Mouse (Mus musculus): Measurements from ENCODE around the gene Xrcc5. TPM values are rescaled to one million over a fixed set of nuclear protein-coding genes. Genes with fewer than 3 reads are reported as not detected.

The Xrcc5 gene
- polyA plus RNA-seq, 1 experiment from 2014 or later, result 36.8 TPM

DNA sequence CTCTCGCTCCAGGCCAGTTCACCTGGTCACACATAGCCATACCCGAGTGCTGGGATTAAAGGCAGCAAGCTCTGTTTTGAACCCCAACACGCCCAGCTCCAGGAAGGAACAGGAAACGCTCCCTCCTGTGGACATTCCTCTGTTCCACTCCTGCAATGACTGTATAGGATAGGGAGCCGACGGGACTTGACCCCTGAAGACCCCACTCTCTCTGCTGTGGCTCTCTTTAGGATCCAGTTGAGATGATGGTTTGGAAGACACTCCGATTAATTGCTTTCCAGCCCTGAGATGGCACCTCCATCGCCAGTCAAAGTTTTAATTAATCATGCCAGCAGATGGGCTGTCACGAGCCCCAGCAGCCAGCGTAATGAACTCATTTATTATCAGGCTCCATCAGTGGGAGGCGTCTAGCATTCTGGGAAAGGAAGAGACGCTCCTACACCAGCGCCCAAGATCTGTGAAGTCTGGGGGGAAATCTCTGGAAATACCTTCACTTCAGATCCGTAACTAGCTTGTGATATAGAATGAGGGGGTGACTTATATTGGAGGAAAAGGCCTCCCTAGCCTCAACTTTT, 99.4 kb downstream of the Xrcc5 start:
- Histone ChIP-seq H3K36me3 (ENCODE audit: insufficient read depth) (no peaks in the 10 kb centered on the region), H3K4me1 (ENCODE audit: insufficient read depth) (no peaks in the 10 kb centered on the region), H3K9me3 (ENCODE audit: low read depth, low read length) (no peaks in the 10 kb centered on the region), H3K4me3 (ENCODE audit: low read depth, low read length) (no peak overlapping the region), H3K4me2 (no peak overlapping the region), H3K9ac (no peak overlapping the region), H3K27me3 (ENCODE audit: insufficient read depth, low read length) (no peaks in the 10 kb centered on the region), H3K27ac (ENCODE audit: low read depth) (no peak overlapping the region)
- 54% methylated on average over 14 of the region's 14 CpGs for WGBS
- DNase-seq, result no peak
- no peak for TF ChIP-seq CTCF (IDR thresholded peaks at IDR 0.05; ENCODE audit: low read depth)
- ATAC-seq (ENCODE audit: insufficient read depth), result no peak

DNA sequence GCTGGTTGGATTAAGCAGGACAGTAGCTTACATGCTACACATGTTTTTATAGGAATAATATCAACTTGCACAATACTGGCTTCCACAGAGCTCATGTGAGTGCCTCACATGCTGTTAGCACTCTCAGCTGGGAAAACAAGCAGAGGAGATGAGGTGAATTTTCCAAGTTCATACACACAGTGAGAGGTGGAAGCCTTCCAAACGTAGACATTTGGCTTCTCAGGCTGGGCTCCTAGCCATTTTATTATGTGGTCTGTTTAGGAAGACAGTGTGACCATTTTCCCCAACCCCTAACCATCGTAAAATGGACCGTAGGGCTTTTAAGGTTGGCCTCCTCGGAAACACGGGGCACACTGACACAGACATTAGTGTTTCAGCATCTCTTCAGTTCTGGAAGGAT, 102.7 kb downstream of the Xrcc5 start:
- no peak for TF ChIP-seq CTCF (IDR thresholded peaks at IDR 0.05; ENCODE audit: low read depth)
- Histone ChIP-seq H3K36me3 (ENCODE audit: insufficient read depth) (no peaks in the 10 kb centered on the region), H3K27me3 (ENCODE audit: insufficient read depth, low read length) (no peaks in the 10 kb centered on the region), H3K4me2 (no peak overlapping the region), H3K4me3 (ENCODE audit: low read depth, low read length) (no peak overlapping the region), H3K4me1 (ENCODE audit: insufficient read depth) (no peaks in the 10 kb centered on the region), H3K27ac (ENCODE audit: low read depth) (no peak overlapping the region), H3K9ac (no peak overlapping the region), H3K9me3 (ENCODE audit: low read depth, low read length) (no peaks in the 10 kb centered on the region)
- ATAC-seq (ENCODE audit: insufficient read depth) (no peak), DNase-seq (no peak)
- WGBS, result 81% methylated on average over 5 of the region's 5 CpGs

GRCm38 (mm10) chr1:72411108-72411507, 103.9 kb downstream of the Xrcc5 start:
- Histone ChIP-seq H3K4me1 (ENCODE audit: insufficient read depth) (no peaks in the 10 kb centered on the region), H3K36me3 (ENCODE audit: insufficient read depth) (no peaks in the 10 kb centered on the region), H3K4me2 (no peak overlapping the region), H3K9me3 (ENCODE audit: low read depth, low read length) (no peaks in the 10 kb centered on the region), H3K27me3 (ENCODE audit: insufficient read depth, low read length) (no peaks in the 10 kb centered on the region), H3K9ac (no peak overlapping the region), H3K4me3 (ENCODE audit: low read depth, low read length) (no peak overlapping the region), H3K27ac (ENCODE audit: low read depth) (no peak overlapping the region)
- no peak for TF ChIP-seq CTCF (IDR thresholded peaks at IDR 0.05; ENCODE audit: low read depth)
- WGBS, result 86% methylated on average over 8 of the region's 8 CpGs
- ATAC-seq (ENCODE audit: insufficient read depth), result no peak
- DNase-seq, result no peak

DNA sequence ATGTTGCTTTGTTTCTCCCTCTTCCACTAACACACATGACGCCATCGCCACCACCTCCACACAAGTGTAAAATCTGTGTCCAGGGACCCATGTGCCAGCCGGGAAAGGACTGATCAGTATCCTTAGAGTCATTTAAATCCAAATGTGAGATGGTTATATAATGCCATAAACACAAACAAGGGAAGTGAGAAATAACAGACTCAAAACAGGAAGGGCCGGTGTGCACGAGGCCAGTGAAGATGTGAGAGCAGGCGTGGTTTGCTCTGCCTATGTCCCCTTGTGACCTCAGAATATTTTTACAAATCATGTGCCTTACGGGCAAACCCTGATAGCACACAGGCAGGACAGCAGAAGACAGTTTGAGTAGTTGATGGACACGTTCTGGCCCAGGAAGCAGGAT, 106.0 kb downstream of the Xrcc5 start:
- ATAC-seq (ENCODE audit: insufficient read depth) (no peak), DNase-seq (no peak)
- H3K27me3 ChIP-seq (ENCODE audit: insufficient read depth, low read length), result no peaks in the 10 kb centered on the region
- H3K36me3 ChIP-seq (ENCODE audit: insufficient read depth), result no peaks in the 10 kb centered on the region
- H3K27ac ChIP-seq (ENCODE audit: low read depth), result no peak overlapping the region
- TF ChIP-seq CTCF (IDR thresholded peaks at IDR 0.05; ENCODE audit: low read depth), result no peak
- no peaks in the 10 kb centered on the region for H3K9me3 ChIP-seq (ENCODE audit: low read depth, low read length)
- no peaks in the 10 kb centered on the region for H3K4me1 ChIP-seq (ENCODE audit: insufficient read depth)
- H3K9ac ChIP-seq, result no peak overlapping the region
- no peak overlapping the region for H3K4me2 ChIP-seq
- WGBS, result 85% methylated on average over 8 of the region's 8 CpGs
- H3K4me3 ChIP-seq (ENCODE audit: low read depth, low read length), result no peak overlapping the region

DNA sequence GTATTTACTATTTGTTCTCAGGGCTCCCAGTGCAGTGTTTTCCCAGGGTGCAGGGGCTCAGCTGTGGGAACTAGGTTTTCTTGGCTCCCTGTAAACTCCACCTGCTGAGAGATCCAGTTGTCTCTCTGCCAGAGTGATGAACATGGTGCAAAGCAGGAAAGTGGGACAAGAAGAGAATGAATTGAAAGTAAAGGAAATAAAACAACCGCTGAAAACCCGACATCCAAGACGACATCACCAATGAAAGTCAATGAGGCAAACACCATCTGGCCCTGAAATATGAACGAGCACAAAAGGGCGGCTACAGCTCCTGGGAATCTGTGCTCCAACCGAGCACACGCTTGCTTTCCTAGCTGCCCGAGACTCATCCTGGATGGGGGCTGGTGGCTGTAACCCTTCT, 106.9 kb downstream of the Xrcc5 start:
- H3K9me3 ChIP-seq (ENCODE audit: low read depth, low read length), result no peaks in the 10 kb centered on the region
- no peak for ATAC-seq (ENCODE audit: insufficient read depth)

GRCm38 (mm10) chr1:72414561-72415253, 107.5 kb downstream of the Xrcc5 start:
- no peak overlapping the region for H3K27ac ChIP-seq (ENCODE audit: low read depth)
- ATAC-seq (ENCODE audit: insufficient read depth), result no peak
- 57% methylated on average over 8 of the region's 8 CpGs for WGBS

More for the DNA sequence above, 106.9 kb downstream of the Xrcc5 start:
- Histone ChIP-seq H3K27ac (ENCODE audit: low read depth) (no peak overlapping the region), H3K9ac (no peak overlapping the region), H3K36me3 (ENCODE audit: insufficient read depth) (no peaks in the 10 kb centered on the region), H3K4me3 (ENCODE audit: low read depth, low read length) (no peak overlapping the region), H3K4me2 (no peak overlapping the region), H3K27me3 (ENCODE audit: insufficient read depth, low read length) (no peaks in the 10 kb centered on the region), H3K4me1 (ENCODE audit: insufficient read depth) (no peaks in the 10 kb centered on the region)
- no peak for TF ChIP-seq CTCF (IDR thresholded peaks at IDR 0.05; ENCODE audit: low read depth)
- DNase-seq, result no peak
- WGBS, result 83% methylated on average over 8 of the region's 8 CpGs

DNA sequence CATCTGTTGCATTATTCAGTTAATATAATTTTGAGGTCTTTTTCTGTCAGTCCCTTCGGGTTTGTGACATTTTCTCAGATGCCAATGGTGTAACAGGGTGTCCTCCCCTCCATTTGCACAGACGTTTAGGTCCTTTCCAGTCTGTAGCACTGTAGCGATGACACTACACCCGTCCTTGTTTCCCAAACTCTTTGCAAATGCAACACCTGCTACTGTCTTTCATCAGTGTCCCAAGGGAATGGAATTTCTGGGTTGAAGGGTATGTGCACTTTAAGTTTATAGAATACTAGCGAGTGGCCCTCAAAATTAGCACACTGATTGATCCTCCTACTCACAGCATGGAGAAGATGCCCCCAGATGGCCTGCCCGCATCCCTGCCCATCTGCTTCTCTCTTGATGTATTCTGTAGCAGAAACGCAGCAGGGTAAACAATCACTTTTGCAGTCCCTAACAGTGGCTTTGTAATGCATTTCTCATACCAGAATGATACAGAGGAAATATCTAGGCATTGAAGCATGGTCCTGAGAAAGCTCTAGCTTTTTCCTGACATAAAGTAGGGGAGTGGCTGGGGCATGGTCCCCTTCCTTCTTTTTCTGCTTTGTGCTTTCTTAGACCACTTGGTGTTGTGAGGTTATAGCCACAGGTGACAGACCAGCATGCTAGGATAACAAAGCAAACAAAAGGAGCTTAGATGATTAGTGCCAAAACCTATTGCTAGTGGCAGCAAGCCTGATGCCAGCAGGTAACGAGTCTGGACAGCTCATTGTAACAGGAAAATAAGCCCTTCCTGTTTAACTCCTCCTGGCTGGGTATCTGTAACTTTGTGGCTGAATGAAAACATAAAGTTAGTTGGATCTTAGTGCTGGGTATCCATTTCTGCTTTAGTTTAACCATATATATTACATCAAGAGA, 111.8 kb downstream of the Xrcc5 start:
- 67% methylated on average over 8 of the region's 8 CpGs for WGBS
- DNase-seq (no peak), ATAC-seq (ENCODE audit: insufficient read depth) (no peak)

More at GRCm38 (mm10) chr1:72414561-72415253, 107.5 kb downstream of the Xrcc5 start:
- Histone ChIP-seq H3K27me3 (ENCODE audit: insufficient read depth, low read length) (no peaks in the 10 kb centered on the region), H3K4me1 (ENCODE audit: insufficient read depth) (no peaks in the 10 kb centered on the region), H3K9ac (no peak overlapping the region), H3K9me3 (ENCODE audit: low read depth, low read length) (no peaks in the 10 kb centered on the region), H3K4me2 (no peak overlapping the region), H3K36me3 (ENCODE audit: insufficient read depth) (no peaks in the 10 kb centered on the region), H3K4me3 (ENCODE audit: low read depth, low read length) (no peak overlapping the region)
- DNase-seq, result no peak
- no peak for TF ChIP-seq CTCF (IDR thresholded peaks at IDR 0.05; ENCODE audit: low read depth)

More for the DNA sequence above, 111.8 kb downstream of the Xrcc5 start:
- no peaks in the 10 kb centered on the region for H3K36me3 ChIP-seq (ENCODE audit: insufficient read depth)
- no peaks in the 10 kb centered on the region for H3K9me3 ChIP-seq (ENCODE audit: low read depth, low read length)
- no peak overlapping the region for H3K4me3 ChIP-seq (ENCODE audit: low read depth, low read length)
- H3K27ac ChIP-seq (ENCODE audit: low read depth), result no peak overlapping the region
- no peak overlapping the region for H3K4me2 ChIP-seq
- no peaks in the 10 kb centered on the region for H3K4me1 ChIP-seq (ENCODE audit: insufficient read depth)
- no peak overlapping the region for H3K9ac ChIP-seq
- no peak for TF ChIP-seq CTCF (IDR thresholded peaks at IDR 0.05; ENCODE audit: low read depth)
- H3K27me3 ChIP-seq (ENCODE audit: insufficient read depth, low read length), result no peaks in the 10 kb centered on the region

All from lung, embryonic 14.5 days (tissue).